Mouse (Mus musculus) E14TG2a.4 (cell line): ENCODE measurements around the gene Izumo4.
A peak's percentile ranks its signal among the peaks of the same experiment; 100 is the strongest.

Source experiments
- H3K27me3 ChIP-seq: 2 replicates; pipeline ENCODE4 v1.6.1; 2014; ENCODE audit warnings: low read length, control low read depth; ENCODE audit not compliant: insufficient read depth
- H3K36me3 ChIP-seq: 2 replicates; pipeline ENCODE4 v1.6.1; 2014; ENCODE audit warnings: low read length, control low read depth; ENCODE audit not compliant: insufficient read depth
- H3K4me1 ChIP-seq: replicated peaks from 2 replicates; pipeline ENCODE4 v1.6.1; 2014; ENCODE audit warnings: low read depth, low read length, control low read depth
- H3K4me3 ChIP-seq: replicated peaks from 2 replicates; pipeline ENCODE4 v1.5.1; 2014; ENCODE audit warnings: mild to moderate bottlenecking, low read length
- H3K9me3 ChIP-seq: 2 replicates; pipeline ENCODE4 v1.6.1; 2014; ENCODE audit warnings: low read length, control low read depth
- CTCF ChIP-seq: conservative IDR thresholded peaks from 2 replicates; pipeline ENCODE4 v1.5.1; 2014; ENCODE audit warnings: low read length
- NANOG ChIP-seq: IDR thresholded peaks from 2 replicates; pipeline ENCODE4 v1.6.1; 2014; ENCODE audit warnings: borderline replicate concordance, low read length, mixed read lengths
- POU5F1 ChIP-seq: IDR thresholded peaks from 2 replicates; pipeline ENCODE4 v1.6.1; 2014; ENCODE audit warnings: low read length, borderline replicate concordance

The Izumo4 gene

DNA sequence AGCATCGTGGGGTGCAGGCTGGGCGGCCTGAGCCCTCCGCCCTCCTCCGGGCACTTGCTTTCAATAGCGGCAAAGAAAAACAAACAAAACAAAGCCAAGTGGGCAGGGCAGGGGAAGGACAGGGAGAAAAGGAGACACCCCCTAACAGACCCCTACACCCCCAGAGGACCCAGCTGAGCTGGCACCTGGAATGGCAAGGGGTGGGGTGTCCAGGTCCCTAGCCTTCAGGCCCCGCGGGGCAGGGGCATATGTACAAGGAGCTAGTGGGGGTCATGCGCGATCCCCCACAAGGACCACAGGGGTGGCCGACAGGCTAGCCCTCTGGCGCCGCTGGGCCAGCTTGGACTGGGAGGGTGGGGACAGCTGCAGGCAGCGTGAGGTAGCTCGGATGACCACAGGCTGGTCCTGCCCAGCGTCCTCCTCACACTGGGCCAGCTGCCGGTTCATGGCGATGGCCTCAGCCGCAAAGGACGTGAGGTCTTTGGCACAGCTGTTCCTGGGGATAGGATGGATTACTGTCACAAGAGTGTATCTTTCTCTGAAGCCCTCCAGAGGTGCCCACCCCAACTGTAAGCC lies 35.1 kb upstream of the Izumo4 start:
- H3K4me3 ChIP-seq: no peak overlapping the region

GRCm38 (mm10) chr10:80668614-80669013 lies 33.4 kb upstream of the Izumo4 start:
- Histone ChIP-seq H3K36me3 (peaks cover 79% of the 10 kb centered on the region), H3K4me3 (0 out of 2 replicates have a peak overlapping the region, but pooled peaks have one; percentile 10), H3K4me1 (peaks cover 78% of the 10 kb centered on the region), H3K27me3 (no peaks in the 10 kb centered on the region), H3K9me3 (no peaks in the 10 kb centered on the region)
- TF ChIP-seq NANOG (no peak), CTCF (no peak), POU5F1 (no peak)

More for the DNA sequence above, 35.1 kb upstream of the Izumo4 start:
- H3K36me3 ChIP-seq: peaks cover 62% of the 10 kb centered on the region
- TF ChIP-seq CTCF (no peak), POU5F1 (no peak), NANOG (no peak)
- H3K9me3 ChIP-seq: no peaks in the 10 kb centered on the region
- peaks cover 75% of the 10 kb centered on the region for H3K4me1 ChIP-seq
- H3K27me3 ChIP-seq: no peaks in the 10 kb centered on the region

DNA sequence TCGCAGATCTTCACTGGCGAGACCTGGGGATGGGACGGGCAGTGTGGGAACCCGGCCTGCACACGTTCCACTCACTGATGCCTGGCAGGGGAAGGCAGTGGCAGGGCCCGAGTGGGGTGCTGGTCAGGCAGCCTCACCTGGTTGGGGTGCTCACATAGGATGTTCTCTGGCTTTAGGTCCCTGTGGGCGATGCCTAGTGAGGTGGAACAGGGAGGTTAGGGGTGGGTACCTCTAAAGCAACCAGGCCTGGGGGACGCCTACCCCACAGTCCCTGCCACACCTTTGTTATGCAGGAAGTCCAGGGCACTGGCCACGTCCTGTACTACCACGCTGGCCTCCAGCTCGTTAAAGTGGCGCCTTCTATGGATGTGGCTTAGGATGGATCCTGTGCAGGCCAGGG lies 33.0 kb upstream of the Izumo4 start:
- H3K9me3 ChIP-seq: no peaks in the 10 kb centered on the region
- H3K36me3 ChIP-seq: peaks cover 83% of the 10 kb centered on the region
- H3K4me3 ChIP-seq: 0 out of 2 replicates have a peak overlapping the region, but pooled peaks have one; percentile 10
- TF ChIP-seq CTCF (no peak), POU5F1 (no peak), NANOG (no peak)
- H3K4me1 ChIP-seq: peaks cover 78% of the 10 kb centered on the region
- no peaks in the 10 kb centered on the region for H3K27me3 ChIP-seq

DNA sequence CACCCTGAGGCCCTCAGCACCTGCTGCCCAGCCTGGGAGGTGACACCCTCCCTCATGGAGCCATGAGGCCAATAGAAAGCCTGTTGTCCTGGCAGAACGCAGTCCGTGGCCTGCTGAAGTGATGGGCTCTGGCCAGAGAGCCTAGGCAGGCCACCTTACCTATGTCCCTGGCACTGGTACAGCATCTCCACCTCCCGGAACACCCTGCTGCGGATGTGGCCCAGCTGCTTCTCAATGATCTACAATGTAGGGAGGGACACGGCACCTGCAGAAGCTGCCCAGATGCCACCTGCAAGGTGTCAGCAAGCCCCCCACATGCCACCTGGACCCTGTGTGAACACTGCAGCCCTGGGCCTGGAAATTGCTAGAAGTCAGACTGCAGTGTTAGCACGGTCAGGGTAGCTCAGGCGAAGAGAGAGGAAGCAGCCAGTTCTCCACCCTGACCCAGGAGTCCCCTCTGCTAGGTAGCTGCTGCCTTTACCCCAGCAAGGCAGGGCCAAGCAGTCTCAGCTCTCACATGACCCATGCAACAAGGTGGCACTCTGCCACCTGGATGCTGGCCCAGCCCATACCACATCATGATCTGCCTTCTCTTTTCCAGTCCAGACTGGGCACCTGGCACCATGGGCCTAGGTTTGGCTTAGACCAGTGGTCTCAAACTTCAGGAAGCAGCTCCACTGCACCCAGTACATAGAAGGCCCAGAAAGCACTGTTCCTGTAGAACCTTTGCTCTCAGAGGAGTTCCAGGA lies 32.1 kb upstream of the Izumo4 start:
- H3K27me3 ChIP-seq: no peaks in the 10 kb centered on the region
- peaks cover 92% of the 10 kb centered on the region for H3K36me3 ChIP-seq
- peaks cover 79% of the 10 kb centered on the region for H3K4me1 ChIP-seq
- H3K4me3 ChIP-seq: no peak overlapping the region
- no peaks in the 10 kb centered on the region for H3K9me3 ChIP-seq
- TF ChIP-seq CTCF (no peak), NANOG (no peak), POU5F1 (no peak)

- Histone ChIP-seq H3K4me3 (no peak overlapping the region), H3K27me3 (no peaks in the 10 kb centered on the region), H3K36me3 (peaks cover 94% of the 10 kb centered on the region), H3K9me3 (no peaks in the 10 kb centered on the region), H3K4me1 (peaks cover 80% of the 10 kb centered on the region)
- TF ChIP-seq NANOG (no peak), POU5F1 (no peak), CTCF (no peak)
These were observed 31.5 kb upstream of the Izumo4 start for GRCm38 (mm10) chr10:80670531-80670930.

DNA sequence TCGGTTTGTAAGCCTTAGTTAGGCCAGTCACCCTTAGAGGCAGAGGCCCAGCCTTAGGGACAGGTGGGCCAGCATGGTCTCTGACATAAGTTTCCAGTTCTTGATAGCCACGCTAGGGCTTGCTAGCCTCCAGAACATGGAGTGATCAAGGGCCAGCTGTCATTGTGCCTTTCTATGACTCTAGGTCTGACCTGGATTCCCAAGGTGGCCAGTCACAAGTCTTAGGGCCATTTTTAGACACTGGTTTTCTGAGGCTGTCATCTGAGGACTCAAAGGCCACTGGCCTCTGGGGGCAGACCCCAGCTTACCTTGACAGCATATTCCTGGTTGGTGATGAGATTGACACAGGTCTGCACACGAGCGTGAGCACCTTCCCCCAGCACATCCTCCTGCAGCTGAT lies 30.7 kb upstream of the Izumo4 start:
- H3K27me3 ChIP-seq: no peaks in the 10 kb centered on the region
- H3K36me3 ChIP-seq: peaks cover 88% of the 10 kb centered on the region
- H3K9me3 ChIP-seq: no peaks in the 10 kb centered on the region
- peaks cover 73% of the 10 kb centered on the region for H3K4me1 ChIP-seq
- H3K4me3 ChIP-seq: no peak overlapping the region
- TF ChIP-seq NANOG (no peak), POU5F1 (no peak), CTCF (no peak)

DNA sequence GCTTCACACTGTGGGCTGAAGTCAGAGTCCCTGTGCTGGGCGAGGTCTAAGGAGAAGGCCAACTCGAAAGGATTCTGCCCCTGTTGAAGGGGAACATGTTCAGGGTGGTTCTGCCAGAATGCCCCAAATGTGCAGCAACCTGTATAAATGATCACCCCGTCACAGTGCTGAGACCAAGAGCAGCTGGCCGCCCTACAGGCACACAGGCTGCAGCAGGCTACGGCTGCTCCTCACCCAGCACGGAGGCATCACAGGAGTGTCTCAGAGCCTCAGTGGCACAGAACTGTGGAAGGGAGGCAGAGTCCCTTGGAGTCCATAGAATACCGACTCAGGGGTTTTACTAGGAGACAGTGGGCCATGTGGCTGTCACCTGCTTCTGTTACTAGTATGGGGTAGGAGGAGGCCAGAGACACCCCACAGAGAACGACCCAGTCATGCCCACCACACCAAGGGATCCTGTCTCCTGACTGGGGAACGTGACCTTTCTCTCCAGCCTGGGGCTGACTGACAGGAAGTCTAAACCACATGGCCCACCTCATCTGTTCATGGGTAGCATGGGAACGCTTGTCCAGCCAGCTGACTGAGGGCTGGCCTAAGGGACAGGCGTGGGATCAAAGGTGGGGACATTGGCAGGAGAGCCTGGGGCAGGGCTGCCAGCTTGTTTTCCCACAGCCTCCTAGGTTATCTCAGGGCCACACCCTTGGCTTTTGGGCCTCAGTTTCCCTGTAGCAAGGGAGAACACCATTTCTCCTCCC lies 29.9 kb upstream of the Izumo4 start:
- H3K36me3 ChIP-seq: peaks cover 80% of the 10 kb centered on the region
- no peak overlapping the region for H3K4me3 ChIP-seq
- H3K9me3 ChIP-seq: no peaks in the 10 kb centered on the region
- H3K27me3 ChIP-seq: no peaks in the 10 kb centered on the region
- peaks cover 69% of the 10 kb centered on the region for H3K4me1 ChIP-seq
- no peak for TF ChIP-seq NANOG
- TF ChIP-seq CTCF: no peak
- TF ChIP-seq POU5F1: no peak

DNA sequence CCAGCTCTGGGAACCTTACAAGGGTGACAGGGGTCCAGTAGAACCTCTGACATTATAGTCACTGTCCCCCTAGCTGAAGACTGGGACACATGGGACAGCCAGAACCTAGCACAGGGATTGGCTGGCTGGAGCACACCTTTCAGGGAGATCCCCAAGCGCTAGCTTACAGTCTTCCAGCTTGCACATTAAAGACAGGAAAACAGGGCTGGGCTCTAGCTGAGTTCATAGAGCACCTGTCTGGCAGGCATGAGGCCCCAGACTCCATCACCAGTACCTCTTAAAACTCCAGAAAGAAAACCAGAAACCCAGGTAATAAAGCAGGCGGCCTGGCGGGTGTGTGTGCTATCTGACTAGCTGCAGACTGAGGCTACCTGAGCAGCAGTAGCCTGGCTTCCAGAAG lies 28.3 kb upstream of the Izumo4 start:
- Histone ChIP-seq H3K27me3 (no peaks in the 10 kb centered on the region), H3K4me1 (peaks cover 69% of the 10 kb centered on the region), H3K36me3 (peaks cover 64% of the 10 kb centered on the region), H3K4me3 (no peak overlapping the region), H3K9me3 (no peaks in the 10 kb centered on the region)
- TF ChIP-seq NANOG (no peak), POU5F1 (no peak), CTCF (no peak)

GRCm38 (mm10) chr10:80674161-80674711 lies 27.7 kb upstream of the Izumo4 start:
- no peaks in the 10 kb centered on the region for H3K27me3 ChIP-seq
- TF ChIP-seq NANOG (no peak), POU5F1 (no peak), CTCF (no peak)
- H3K4me1 ChIP-seq: peaks cover 69% of the 10 kb centered on the region
- peak overlapping the region; percentile 87; the same call in 1 of the 2 replicates for H3K4me3 ChIP-seq
- H3K36me3 ChIP-seq: peaks cover 58% of the 10 kb centered on the region
- H3K9me3 ChIP-seq: no peaks in the 10 kb centered on the region
